Mouse (Mus musculus): ENCODE data around the gene Tcf7l2. TPM values are rescaled to one million over a fixed set of nuclear protein-coding genes. Genes with fewer than 3 reads are reported as not detected.
A peak's percentile ranks its signal among the peaks of the same experiment; 100 is the strongest.

Tcf7l2 gene
- polyA plus RNA-seq, 1 experiment from 2014 or later: 729 TPM

GRCm38 (mm10) chr19:55804795-55805194, 63.2 kb downstream of the Tcf7l2 start:
- Histone ChIP-seq H3K4me1 (peaks cover 30% of the 10 kb centered on the region), H3K4me3 (no peak overlapping the region), H3K9ac (no peak overlapping the region), H3K9me3 (no peaks in the 10 kb centered on the region), H3K4me2 (no peak overlapping the region), H3K27ac (no peak overlapping the region), H3K36me3 (replicated peaks) (no peaks in the 10 kb centered on the region), H3K27me3 (replicated peaks) (no peaks in the 10 kb centered on the region)
- no peak for ATAC-seq (replicated peaks)
- WGBS: 82% methylated on average over 7 of the region's 7 CpGs

- Histone ChIP-seq H3K9me3 (no peaks in the 10 kb centered on the region), H3K9ac (no peak overlapping the region), H3K4me2 (no peak overlapping the region), H3K4me3 (no peak overlapping the region), H3K36me3 (replicated peaks) (no peaks in the 10 kb centered on the region), H3K27me3 (replicated peaks) (no peaks in the 10 kb centered on the region), H3K27ac (no peak overlapping the region), H3K4me1 (peaks cover 30% of the 10 kb centered on the region)
- WGBS: 47% methylated on average over 12 of the region's 12 CpGs
- no peak for ATAC-seq (replicated peaks)
Measured at GRCm38 (mm10) chr19:55806434-55807193, 65.0 kb downstream of the Tcf7l2 start.

- Histone ChIP-seq H3K4me2 (no peak overlapping the region; the same call in 1 of the 2 replicates), H3K27me3 (replicated peaks) (no peaks in the 10 kb centered on the region), H3K9ac (no peak overlapping the region), H3K4me1 (peaks cover 24% of the 10 kb centered on the region), H3K4me3 (no peak overlapping the region), H3K36me3 (replicated peaks) (no peaks in the 10 kb centered on the region), H3K27ac (no peak overlapping the region), H3K9me3 (no peaks in the 10 kb centered on the region)
- peak; percentile 25; the same call in 1 of the 2 replicates for ATAC-seq (replicated peaks)
- WGBS: 13% methylated on average over 20 of the region's 20 CpGs
Measured at GRCm38 (mm10) chr19:55807194-55808053, 65.8 kb downstream of the Tcf7l2 start.

- WGBS: 93% methylated on average over 2 of the region's 2 CpGs
- no peak overlapping the region for H3K9ac ChIP-seq
- ATAC-seq (replicated peaks): no peak
Measured at GRCm38 (mm10) chr19:55808304-55808703, 66.7 kb downstream of the Tcf7l2 start.

GRCm38 (mm10) chr19:55809539-55809938, 67.9 kb downstream of the Tcf7l2 start:
- peaks cover 18% of the 10 kb centered on the region for H3K4me1 ChIP-seq
- 93% methylated on average over 4 of the region's 4 CpGs for WGBS
- H3K27ac ChIP-seq: no peak overlapping the region
- H3K9me3 ChIP-seq: no peaks in the 10 kb centered on the region
- H3K9ac ChIP-seq: no peak overlapping the region
- H3K36me3 ChIP-seq (replicated peaks): no peaks in the 10 kb centered on the region
- no peak overlapping the region for H3K4me2 ChIP-seq
- no peak overlapping the region for H3K4me3 ChIP-seq
- no peaks in the 10 kb centered on the region for H3K27me3 ChIP-seq (replicated peaks)
- ATAC-seq (replicated peaks): no peak

More at GRCm38 (mm10) chr19:55808304-55808703, 66.7 kb downstream of the Tcf7l2 start:
- Histone ChIP-seq H3K4me1 (peaks cover 24% of the 10 kb centered on the region), H3K4me2 (no peak overlapping the region), H3K27me3 (replicated peaks) (no peaks in the 10 kb centered on the region), H3K9me3 (no peaks in the 10 kb centered on the region), H3K27ac (no peak overlapping the region), H3K4me3 (no peak overlapping the region), H3K36me3 (replicated peaks) (no peaks in the 10 kb centered on the region)

- H3K4me1 ChIP-seq: peaks cover 5% of the 10 kb centered on the region
- no peak for ATAC-seq (replicated peaks)
Measured at GRCm38 (mm10) chr19:55812236-55812635, 70.6 kb downstream of the Tcf7l2 start.

GRCm38 (mm10) chr19:55815010-55815790, 73.6 kb downstream of the Tcf7l2 start:
- no peak overlapping the region for H3K4me3 ChIP-seq
- WGBS: 79% methylated on average over 15 of the region's 15 CpGs
- no peak for ATAC-seq (replicated peaks)

More at GRCm38 (mm10) chr19:55812236-55812635, 70.6 kb downstream of the Tcf7l2 start:
- H3K4me2 ChIP-seq: no peak overlapping the region
- no peaks in the 10 kb centered on the region for H3K27me3 ChIP-seq (replicated peaks)
- H3K9me3 ChIP-seq: no peaks in the 10 kb centered on the region
- H3K36me3 ChIP-seq (replicated peaks): no peaks in the 10 kb centered on the region
- H3K9ac ChIP-seq: no peak overlapping the region
- H3K4me3 ChIP-seq: no peak overlapping the region
- no peak overlapping the region for H3K27ac ChIP-seq

GRCm38 (mm10) chr19:55816974-55817373, 75.4 kb downstream of the Tcf7l2 start:
- 88% methylated on average over 7 of the region's 7 CpGs for WGBS
- H3K9me3 ChIP-seq: no peaks in the 10 kb centered on the region
- no peak overlapping the region for H3K27ac ChIP-seq

More at GRCm38 (mm10) chr19:55815010-55815790, 73.6 kb downstream of the Tcf7l2 start:
- H3K36me3 ChIP-seq (replicated peaks): no peaks in the 10 kb centered on the region
- H3K4me1 ChIP-seq: no peaks in the 10 kb centered on the region
- H3K27me3 ChIP-seq (replicated peaks): no peaks in the 10 kb centered on the region
- H3K9ac ChIP-seq: no peak overlapping the region
- H3K4me2 ChIP-seq: no peak overlapping the region
- no peaks in the 10 kb centered on the region for H3K9me3 ChIP-seq
- no peak overlapping the region for H3K27ac ChIP-seq

GRCm38 (mm10) chr19:55820202-55820601, 78.6 kb downstream of the Tcf7l2 start:
- H3K4me3 ChIP-seq: no peak overlapping the region
- H3K9me3 ChIP-seq: no peaks in the 10 kb centered on the region
- H3K27ac ChIP-seq: no peak overlapping the region
- no peaks in the 10 kb centered on the region for H3K27me3 ChIP-seq (replicated peaks)
- no peak overlapping the region for H3K9ac ChIP-seq
- no peaks in the 10 kb centered on the region for H3K36me3 ChIP-seq (replicated peaks)
- H3K4me2 ChIP-seq: no peak overlapping the region
- peaks cover 14% of the 10 kb centered on the region; the same call in 1 of the 2 replicates for H3K4me1 ChIP-seq
- WGBS: 92% methylated on average over 7 of the region's 7 CpGs
- no peak for ATAC-seq (replicated peaks)

More at GRCm38 (mm10) chr19:55816974-55817373, 75.4 kb downstream of the Tcf7l2 start:
- Histone ChIP-seq H3K36me3 (replicated peaks) (no peaks in the 10 kb centered on the region), H3K4me1 (no peaks in the 10 kb centered on the region), H3K27me3 (replicated peaks) (no peaks in the 10 kb centered on the region), H3K4me2 (no peak overlapping the region), H3K9ac (no peak overlapping the region), H3K4me3 (no peak overlapping the region)
- ATAC-seq (replicated peaks): no peak

- H3K9me3 ChIP-seq: no peaks in the 10 kb centered on the region
- no peak overlapping the region for H3K4me3 ChIP-seq
- H3K9ac ChIP-seq: no peak overlapping the region
- H3K4me1 ChIP-seq: peaks cover 34% of the 10 kb centered on the region
- H3K4me2 ChIP-seq: no peak overlapping the region
- H3K36me3 ChIP-seq (replicated peaks): no peaks in the 10 kb centered on the region
- no peaks in the 10 kb centered on the region for H3K27me3 ChIP-seq (replicated peaks)
- ATAC-seq (replicated peaks): no peak
- WGBS: 60% methylated on average over 8 of the region's 8 CpGs
- peak overlapping the region; percentile 53; the same call in 1 of the 2 replicates for H3K27ac ChIP-seq
Measured at GRCm38 (mm10) chr19:55825001-55825827, 83.6 kb downstream of the Tcf7l2 start.

GRCm38 (mm10) chr19:55825951-55826507, 84.4 kb downstream of the Tcf7l2 start:
- Histone ChIP-seq H3K4me2 (no peak overlapping the region), H3K4me1 (peaks cover 34% of the 10 kb centered on the region), H3K27me3 (replicated peaks) (no peaks in the 10 kb centered on the region), H3K36me3 (replicated peaks) (no peaks in the 10 kb centered on the region), H3K4me3 (no peak overlapping the region), H3K9me3 (no peaks in the 10 kb centered on the region), H3K27ac (peak overlapping the region; percentile 53; the same call in 1 of the 2 replicates), H3K9ac (no peak overlapping the region)
- ATAC-seq (replicated peaks): no peak
- 79% methylated on average over 10 of the region's 10 CpGs for WGBS
